Mouse (Mus musculus): ENCODE results near the gene Adam8. TPM values are rescaled to one million over a fixed set of nuclear protein-coding genes. Genes with fewer than 3 reads are reported as not detected.

The Adam8 gene
- polyA plus RNA-seq, 1 experiment from 2014 or later: 7.0 TPM

GRCm38 (mm10) chr7:139968428-139968827 is 23.9 kb downstream of the Adam8 start:
- H3K27ac ChIP-seq (ENCODE audit: low read length): no peak overlapping the region
- no peak for DNase-seq (ENCODE audit: low spot score)
- no peak overlapping the region for H3K9ac ChIP-seq (replicated peaks; ENCODE audit: low read depth)
- H3K4me2 ChIP-seq (replicated peaks; ENCODE audit: low read depth, low read length): no peak overlapping the region
- 53% methylated on average over 5 of the region's 5 CpGs for whole genome bisulfite sequencing
- TF ChIP-seq EP300 (IDR thresholded peaks at IDR 0.05) (no peak), CTCF (IDR thresholded peaks at IDR 0.05) (no peak)
- H3K9me3 ChIP-seq (ENCODE audit: low read length): no peaks in the 10 kb centered on the region
- ATAC-seq: no peak
- no peaks in the 10 kb centered on the region for H3K27me3 ChIP-seq (replicated peaks; ENCODE audit: insufficient read depth, low read length)
- no peaks in the 10 kb centered on the region for H3K36me3 ChIP-seq (ENCODE audit: insufficient read depth, low read length)
- no peak overlapping the region for H3K4me3 ChIP-seq (ENCODE audit: low read depth, low read length)
- H3K4me1 ChIP-seq (ENCODE audit: insufficient read depth, low read depth, low read length): no peaks in the 10 kb centered on the region

DNA sequence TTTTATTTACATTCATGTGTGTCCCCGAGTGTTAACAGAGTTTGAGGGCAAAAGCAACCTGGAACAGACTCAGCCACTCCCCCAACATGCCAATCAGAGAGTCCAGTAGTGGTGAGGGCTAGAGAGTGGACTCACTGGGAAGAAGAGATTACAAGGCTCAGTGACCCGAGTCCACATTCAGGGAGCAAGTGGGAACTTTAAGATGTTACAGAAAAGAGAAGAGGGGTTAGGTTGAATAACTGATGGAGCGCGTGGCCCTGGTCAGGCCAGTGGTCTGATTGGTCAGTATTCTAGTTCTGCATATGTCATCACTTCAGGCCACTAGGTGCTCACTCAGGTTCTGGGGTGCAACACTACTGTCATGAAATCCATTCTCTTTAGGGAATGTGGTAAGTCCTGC is 25.2 kb downstream of the Adam8 start:
- Histone ChIP-seq H3K27me3 (replicated peaks; ENCODE audit: insufficient read depth, low read length) (no peaks in the 10 kb centered on the region), H3K4me2 (replicated peaks; ENCODE audit: low read depth, low read length) (no peak overlapping the region), H3K9ac (replicated peaks; ENCODE audit: low read depth) (no peak overlapping the region), H3K4me1 (ENCODE audit: insufficient read depth, low read depth, low read length) (no peaks in the 10 kb centered on the region), H3K9me3 (ENCODE audit: low read length) (no peaks in the 10 kb centered on the region), H3K36me3 (ENCODE audit: insufficient read depth, low read length) (no peaks in the 10 kb centered on the region), H3K4me3 (ENCODE audit: low read depth, low read length) (no peak overlapping the region), H3K27ac (ENCODE audit: low read length) (no peak overlapping the region)
- WGBS: 24% methylated on average over 4 of the region's 4 CpGs
- TF ChIP-seq EP300 (IDR thresholded peaks at IDR 0.05): no peak
- no peak for TF ChIP-seq CTCF (IDR thresholded peaks at IDR 0.05)
- ATAC-seq (no peak), DNase-seq (ENCODE audit: low spot score) (no peak)

DNA sequence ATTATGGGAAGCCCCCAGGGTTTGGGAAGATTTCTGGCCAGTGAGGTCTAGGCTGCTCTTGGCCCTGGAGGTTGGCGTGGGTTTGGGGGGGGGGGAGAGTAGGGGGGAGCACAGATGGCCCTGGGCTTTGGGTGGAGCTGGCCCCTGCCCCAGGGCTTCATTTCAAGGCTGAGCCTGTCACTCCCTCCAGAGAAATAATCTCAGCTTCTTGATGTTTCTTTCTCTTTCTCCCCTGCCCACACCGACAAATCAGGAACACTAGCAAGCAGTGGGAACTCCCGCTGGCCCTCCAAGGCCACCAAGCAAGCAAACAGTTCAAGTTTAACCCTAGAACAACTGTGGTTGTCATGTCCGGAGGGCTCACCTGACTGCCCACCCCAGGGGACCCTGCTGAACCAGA is 28.5 kb downstream of the Adam8 start:
- WGBS: 45% methylated on average over 4 of the region's 4 CpGs
- H3K36me3 ChIP-seq (ENCODE audit: insufficient read depth, low read length): no peaks in the 10 kb centered on the region
- H3K9me3 ChIP-seq (ENCODE audit: low read length): no peaks in the 10 kb centered on the region
- ATAC-seq (no peak), DNase-seq (ENCODE audit: low spot score) (no peak)
- H3K27ac ChIP-seq (ENCODE audit: low read length): no peak overlapping the region
- no peak overlapping the region for H3K4me3 ChIP-seq (ENCODE audit: low read depth, low read length)
- no peak overlapping the region for H3K4me2 ChIP-seq (replicated peaks; ENCODE audit: low read depth, low read length)
- H3K9ac ChIP-seq (replicated peaks; ENCODE audit: low read depth): no peak overlapping the region
- no peaks in the 10 kb centered on the region for H3K27me3 ChIP-seq (replicated peaks; ENCODE audit: insufficient read depth, low read length)
- H3K4me1 ChIP-seq (ENCODE audit: insufficient read depth, low read depth, low read length): no peaks in the 10 kb centered on the region
- no peak for TF ChIP-seq EP300 (IDR thresholded peaks at IDR 0.05)
- TF ChIP-seq CTCF (IDR thresholded peaks at IDR 0.05): no peak

GRCm38 (mm10) chr7:139961141-139961540 is 31.2 kb downstream of the Adam8 start:
- Histone ChIP-seq H3K4me3 (ENCODE audit: low read depth, low read length) (no peak overlapping the region), H3K4me1 (ENCODE audit: insufficient read depth, low read depth, low read length) (no peaks in the 10 kb centered on the region), H3K27me3 (replicated peaks; ENCODE audit: insufficient read depth, low read length) (no peaks in the 10 kb centered on the region), H3K9me3 (ENCODE audit: low read length) (no peaks in the 10 kb centered on the region), H3K27ac (ENCODE audit: low read length) (no peak overlapping the region), H3K4me2 (replicated peaks; ENCODE audit: low read depth, low read length) (no peak overlapping the region), H3K36me3 (ENCODE audit: insufficient read depth, low read length) (no peaks in the 10 kb centered on the region), H3K9ac (replicated peaks; ENCODE audit: low read depth) (no peak overlapping the region)
- TF ChIP-seq EP300 (IDR thresholded peaks at IDR 0.05): no peak
- TF ChIP-seq CTCF (IDR thresholded peaks at IDR 0.05): no peak
- no peak for ATAC-seq
- WGBS: 82% methylated on average over 10 of the region's 10 CpGs
- DNase-seq (ENCODE audit: low spot score): no peak

- Histone ChIP-seq H3K4me1 (ENCODE audit: insufficient read depth, low read depth, low read length) (no peaks in the 10 kb centered on the region), H3K27me3 (replicated peaks; ENCODE audit: insufficient read depth, low read length) (no peaks in the 10 kb centered on the region), H3K9ac (replicated peaks; ENCODE audit: low read depth) (no peak overlapping the region), H3K9me3 (ENCODE audit: low read length) (no peaks in the 10 kb centered on the region), H3K36me3 (ENCODE audit: insufficient read depth, low read length) (no peaks in the 10 kb centered on the region), H3K4me3 (ENCODE audit: low read depth, low read length) (no peak overlapping the region), H3K4me2 (replicated peaks; ENCODE audit: low read depth, low read length) (no peak overlapping the region), H3K27ac (ENCODE audit: low read length) (no peak overlapping the region)
- ATAC-seq (no peak), DNase-seq (ENCODE audit: low spot score) (no peak)
- 13% methylated on average over 11 of the region's 11 CpGs for WGBS
- TF ChIP-seq CTCF (IDR thresholded peaks at IDR 0.05) (no peak), EP300 (IDR thresholded peaks at IDR 0.05) (no peak)
These were observed 34.4 kb downstream of the Adam8 start for GRCm38 (mm10) chr7:139957958-139958357.

DNA sequence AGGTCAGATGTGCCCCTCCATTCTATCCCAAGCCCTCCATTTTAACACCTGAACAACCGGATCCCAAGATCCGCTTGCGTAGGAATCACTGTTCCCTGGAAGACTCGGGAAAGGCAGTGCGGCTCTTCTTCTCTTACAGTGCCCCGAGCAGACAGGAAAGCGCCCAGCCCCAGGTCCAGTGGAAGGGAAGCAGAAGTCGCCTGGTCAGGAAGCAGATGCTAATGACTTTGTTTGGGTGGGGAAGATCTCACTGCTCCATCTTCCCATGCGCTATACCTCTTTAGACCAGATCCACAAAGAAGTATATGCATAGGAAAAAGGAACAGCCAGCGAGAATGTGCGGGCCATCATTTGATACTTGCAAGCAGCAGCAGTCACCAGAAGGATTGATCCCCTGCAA is 34.9 kb downstream of the Adam8 start:
- 40% methylated on average over 11 of the region's 11 CpGs for WGBS
- Histone ChIP-seq H3K27ac (ENCODE audit: low read length) (no peak overlapping the region), H3K9me3 (ENCODE audit: low read length) (no peaks in the 10 kb centered on the region), H3K36me3 (ENCODE audit: insufficient read depth, low read length) (no peaks in the 10 kb centered on the region), H3K4me2 (replicated peaks; ENCODE audit: low read depth, low read length) (no peak overlapping the region), H3K9ac (replicated peaks; ENCODE audit: low read depth) (no peak overlapping the region), H3K4me1 (ENCODE audit: insufficient read depth, low read depth, low read length) (no peaks in the 10 kb centered on the region), H3K4me3 (ENCODE audit: low read depth, low read length) (no peak overlapping the region), H3K27me3 (replicated peaks; ENCODE audit: insufficient read depth, low read length) (no peaks in the 10 kb centered on the region)
- peak; percentile 19 for DNase-seq (ENCODE audit: low spot score)
- ATAC-seq: no peak; the same call in 1 of the 2 replicates
- TF ChIP-seq CTCF (IDR thresholded peaks at IDR 0.05): no peak
- no peak for TF ChIP-seq EP300 (IDR thresholded peaks at IDR 0.05)

DNA sequence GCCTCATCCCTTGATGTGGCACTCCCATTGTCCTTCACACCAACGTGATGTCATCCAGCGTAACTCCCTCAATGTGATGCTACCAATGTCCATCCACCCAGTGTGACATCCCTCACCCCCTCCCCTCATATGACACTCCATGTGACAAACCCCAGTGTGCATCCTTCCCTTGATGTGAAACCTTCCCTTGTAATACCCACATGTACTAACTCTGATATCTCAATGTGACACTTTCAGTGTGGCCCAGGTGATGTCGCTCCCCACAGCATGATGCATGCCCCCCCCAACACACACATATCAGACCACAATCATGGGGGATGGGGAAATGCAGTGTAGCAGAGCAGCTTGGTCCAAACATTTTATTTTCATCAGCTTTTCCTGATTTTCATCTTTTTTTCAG is 35.7 kb downstream of the Adam8 start:
- Histone ChIP-seq H3K4me1 (ENCODE audit: insufficient read depth, low read depth, low read length) (no peaks in the 10 kb centered on the region), H3K27ac (ENCODE audit: low read length) (no peak overlapping the region), H3K4me2 (replicated peaks; ENCODE audit: low read depth, low read length) (no peak overlapping the region), H3K9ac (replicated peaks; ENCODE audit: low read depth) (no peak overlapping the region), H3K27me3 (replicated peaks; ENCODE audit: insufficient read depth, low read length) (no peaks in the 10 kb centered on the region), H3K4me3 (ENCODE audit: low read depth, low read length) (no peak overlapping the region), H3K36me3 (ENCODE audit: insufficient read depth, low read length) (no peaks in the 10 kb centered on the region), H3K9me3 (ENCODE audit: low read length) (no peaks in the 10 kb centered on the region)
- ATAC-seq (no peak), DNase-seq (ENCODE audit: low spot score) (no peak)
- TF ChIP-seq CTCF (IDR thresholded peaks at IDR 0.05) (no peak), EP300 (IDR thresholded peaks at IDR 0.05) (no peak)
- WGBS: 68% methylated on average over 3 of the region's 3 CpGs

Measured in lung, postnatal 0 days (tissue).